12 mouse cellular contexts compared by ENCODE assay signal in the genomic region with DNA sequence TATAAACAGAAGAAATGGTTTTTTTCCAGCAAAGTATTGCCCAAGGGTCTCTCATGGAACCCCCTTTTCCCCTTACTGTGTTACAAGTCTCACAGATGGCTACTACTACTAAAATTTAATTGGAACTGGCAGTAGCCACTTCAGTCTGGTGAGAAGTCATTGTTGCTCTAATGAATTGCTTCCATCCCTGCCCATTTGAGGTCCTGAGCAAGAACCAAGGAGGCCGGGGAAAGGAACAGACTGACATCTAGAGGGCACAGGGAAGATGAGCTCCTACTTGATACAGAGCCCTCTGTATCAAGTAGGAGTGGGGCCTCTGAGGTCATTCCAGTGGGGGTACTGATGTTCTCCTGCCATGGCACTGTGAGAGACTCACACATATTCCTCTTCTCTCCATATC. TPM values are rescaled to one million over a fixed set of nuclear protein-coding genes. Genes with fewer than 3 reads are reported as not detected.
DNase-seq lines count a peak whose midpoint lies in the region; ATAC-seq lines count a peak whose summit lies in the region.
"Had no signal": no experiment of that assay in that cellular context is flagged by ENCODE, and none has a peak within 500 bp of the region (broad histone marks: within the 10 kb centered on the region; RNA-seq: fewer than 3 reads in every experiment).

No protein-coding gene starts in this region.

- H3K4me2 ChIP-seq in hindbrain, embryonic 11.5 days (replicated peaks; ENCODE audit: low read depth, low read length): no peak overlapping the region
- H3K4me2 ChIP-seq in liver, embryonic 11.5 days: no peak overlapping the region
- H3K4me2 ChIP-seq: liver, embryonic 13.5 days; neural tube, embryonic 12.5 days; stomach, embryonic 15.5 days had no signal

- H3K36me3 ChIP-seq in hindbrain, embryonic 11.5 days (ENCODE audit: control insufficient read depth, insufficient read depth, low read length): no peaks in the 10 kb centered on the region
- no peaks in the 10 kb centered on the region for H3K36me3 ChIP-seq in hindbrain, embryonic 10.5 days
- no peaks in the 10 kb centered on the region for H3K36me3 ChIP-seq in liver, embryonic 11.5 days (ENCODE audit: control insufficient read depth, insufficient read depth, low read length)
- H3K36me3 ChIP-seq: G1E; liver, embryonic 13.5 days; neural tube, embryonic 12.5 days; stomach, embryonic 15.5 days had no signal

- H3K4me1 ChIP-seq in hindbrain, embryonic 11.5 days (replicated peaks; ENCODE audit: control insufficient read depth, insufficient read depth, low read length): no peaks in the 10 kb centered on the region
- H3K4me1 ChIP-seq in hindbrain, embryonic 10.5 days (replicated peaks): peaks cover 11% of the 10 kb centered on the region; the same call in 1 of the 2 replicates
- H3K4me1 ChIP-seq in liver, embryonic 11.5 days (replicated peaks; ENCODE audit: control insufficient read depth, insufficient read depth, low read length): no peaks in the 10 kb centered on the region
- H3K4me1 ChIP-seq: liver, embryonic 13.5 days; stomach, embryonic 15.5 days had no signal

- no peak overlapping the region for H3K9ac ChIP-seq in hindbrain, embryonic 11.5 days (ENCODE audit: low read depth, low read length)
- no peak overlapping the region for H3K9ac ChIP-seq in liver, embryonic 11.5 days (ENCODE audit: low read depth, low read length)
- H3K9ac ChIP-seq: liver, embryonic 13.5 days; neural tube, embryonic 12.5 days; stomach, embryonic 15.5 days had no signal

- peak; percentile 23; the same call in 1 of the 2 replicates for ATAC-seq in hindbrain, embryonic 11.5 days (ENCODE audit: low FRiP score)
- no peak for ATAC-seq in liver, embryonic 11.5 days (replicated peaks; ENCODE audit: low FRiP score)

- DNase-seq in hindbrain, embryonic 11.5 days (ENCODE audit: low spot score): no peak
- DNase-seq in hindbrain, embryonic 10.5 days (ENCODE audit: low spot score): no peak
- DNase-seq in MN1 (ENCODE audit: low spot score): peak; percentile 46
- DNase-seq in embryo, embryonic 11 days: peak; percentile 46
- DNase-seq in lung, postnatal 10 days: peak; percentile 51
- DNase-seq in liver, embryonic 11.5 days (ENCODE audit: low spot score): no peak
- no peak for DNase-seq in spleen, adult 18-20 months
- DNase-seq in kidney, postnatal 25 days: no peak
- DNase-seq: liver, embryonic 13.5 days had no signal

- no peaks in the 10 kb centered on the region for H3K9me3 ChIP-seq in hindbrain, embryonic 11.5 days (ENCODE audit: control insufficient read depth, low read length)
- no peaks in the 10 kb centered on the region for H3K9me3 ChIP-seq in hindbrain, embryonic 10.5 days
- H3K9me3 ChIP-seq in liver, embryonic 11.5 days (ENCODE audit: control insufficient read depth, low read length): no peaks in the 10 kb centered on the region
- H3K9me3 ChIP-seq: G1E; liver, embryonic 13.5 days; neural tube, embryonic 12.5 days; stomach, embryonic 15.5 days had no signal

- no peak overlapping the region for H3K4me3 ChIP-seq in hindbrain, embryonic 11.5 days (ENCODE audit: low read depth, low read length)
- H3K4me3 ChIP-seq in hindbrain, embryonic 10.5 days: no peak overlapping the region
- no peak overlapping the region for H3K4me3 ChIP-seq in liver, embryonic 11.5 days (ENCODE audit: low read depth, low read length)
- H3K4me3 ChIP-seq: liver, embryonic 13.5 days; neural tube, embryonic 12.5 days; stomach, embryonic 15.5 days had no signal

- WGBS in hindbrain, embryonic 11.5 days: 39% methylated on average over 1 of the region's 1 CpGs
- 33% methylated on average over 1 of the region's 1 CpGs for WGBS in hindbrain, embryonic 10.5 days
- WGBS in liver, embryonic 11.5 days: 43% methylated on average over 1 of the region's 1 CpGs

- H3K27me3 ChIP-seq in hindbrain, embryonic 11.5 days (ENCODE audit: control insufficient read depth, insufficient read depth, low read length): no peaks in the 10 kb centered on the region
- no peaks in the 10 kb centered on the region for H3K27me3 ChIP-seq in hindbrain, embryonic 10.5 days (ENCODE audit: insufficient read depth, poor library complexity, severe bottlenecking)
- no peaks in the 10 kb centered on the region for H3K27me3 ChIP-seq in liver, embryonic 11.5 days (replicated peaks; ENCODE audit: control insufficient read depth, insufficient read depth, low read length)
- H3K27me3 ChIP-seq: liver, embryonic 13.5 days; neural tube, embryonic 12.5 days; stomach, embryonic 15.5 days had no signal

- H3K27ac ChIP-seq in hindbrain, embryonic 11.5 days (ENCODE audit: low read depth, low read length): no peak overlapping the region
- H3K27ac ChIP-seq in hindbrain, embryonic 10.5 days: no peak overlapping the region
- H3K27ac ChIP-seq in liver, embryonic 11.5 days (ENCODE audit: low read depth, low read length): no peak overlapping the region
- H3K27ac ChIP-seq: liver, embryonic 13.5 days; neural tube, embryonic 12.5 days; stomach, embryonic 15.5 days had no signal

RNA-seq across cellular contexts. Expression of a gene that starts 47.8 kb away (rescaled TPM):
- polyA plus RNA-seq in hindbrain, embryonic 11.5 days (2014; fragmentation: Nextera tagmentation; extraction: Ambion mirVana): 12.5 and 13.7 TPM in 2 replicates
- polyA plus RNA-seq in hindbrain, embryonic 10.5 days (2016; fragmentation: Nextera tagmentation; extraction: Ambion mirVana): 12.0 and 12.4 TPM in 2 replicates
- 15.8 and 16.8 TPM in 2 replicates for polyA plus RNA-seq in liver, embryonic 11.5 days (2014; fragmentation: Nextera tagmentation; extraction: Ambion mirVana)

Comparison
In these comparisons a context has a peak if more than half of its experiments do, and no peak if none do; other contexts are left out.
1. DNase-seq: peak in MN1 (single experiment), embryo, embryonic 11 days (single experiment) and lung, postnatal 10 days (single experiment); none in hindbrain, embryonic 11.5 days (single experiment), hindbrain, embryonic 10.5 days (single experiment), liver, embryonic 11.5 days (single experiment), spleen, adult 18-20 months (0 of 2) and kidney, postnatal 25 days (0 of 2).